Mouse (Mus musculus) Patski (cell line): ENCODE measurements around the gene Mettl26. TPM values are rescaled to one million over a fixed set of nuclear protein-coding genes. Genes with fewer than 3 reads are reported as not detected.

Source experiments
- ATAC-seq: fragments of 100-300 bp; one replicate; pipeline ENCODE4 v1.8.0; 2021
- CTCF ChIA-PET: fragments of 350-600 bp; sonication (Branson Sonifier 250); formaldehyde crosslinking; loops from one replicate; lab custom pipeline; 2022; ENCODE audit warnings: inconsistent platforms; lab: Charles Lee
- POLR2A ChIA-PET: fragments of 350-600 bp; sonication (Branson Sonifier 250); formaldehyde crosslinking; loops from one replicate; lab custom pipeline; 2022; ENCODE audit warnings: antibody characterized with exemption, inconsistent platforms; lab: Charles Lee
- DNase-seq: peaks from one replicate; pipeline ENCODE4 v3.0.0-alpha.2; 2011; ENCODE audit warnings: low read depth, low spot score
- H3K27me3 ChIP-seq: fragments of 371-371 bp; one replicate; pipeline ENCODE4 v1.5.1; 2021
- CTCF ChIP-seq: fragments of 100-300 bp; IDR thresholded peaks from one replicate; pipeline ENCODE4 v1.5.1; 2021
- in situ Hi-C: fragments of 300-500 bp; cut with MboI; formaldehyde crosslinking; loops from 3 replicates; pipeline ENCODE4 v1.11.1; 2018; ENCODE audit warnings: low pct_unique_long_range_greater_than_20kb, mixed read lengths
- polyA plus RNA-seq: library from polyadenylated mRNA; unstranded; gene quantifications from one replicate; pipeline ENCODE4 v1.2.3, GENCODE M21; 2021

Gene Mettl26
- polyA plus RNA-seq, 1 experiment from 2014 or later, result 81.4 TPM

DNA sequence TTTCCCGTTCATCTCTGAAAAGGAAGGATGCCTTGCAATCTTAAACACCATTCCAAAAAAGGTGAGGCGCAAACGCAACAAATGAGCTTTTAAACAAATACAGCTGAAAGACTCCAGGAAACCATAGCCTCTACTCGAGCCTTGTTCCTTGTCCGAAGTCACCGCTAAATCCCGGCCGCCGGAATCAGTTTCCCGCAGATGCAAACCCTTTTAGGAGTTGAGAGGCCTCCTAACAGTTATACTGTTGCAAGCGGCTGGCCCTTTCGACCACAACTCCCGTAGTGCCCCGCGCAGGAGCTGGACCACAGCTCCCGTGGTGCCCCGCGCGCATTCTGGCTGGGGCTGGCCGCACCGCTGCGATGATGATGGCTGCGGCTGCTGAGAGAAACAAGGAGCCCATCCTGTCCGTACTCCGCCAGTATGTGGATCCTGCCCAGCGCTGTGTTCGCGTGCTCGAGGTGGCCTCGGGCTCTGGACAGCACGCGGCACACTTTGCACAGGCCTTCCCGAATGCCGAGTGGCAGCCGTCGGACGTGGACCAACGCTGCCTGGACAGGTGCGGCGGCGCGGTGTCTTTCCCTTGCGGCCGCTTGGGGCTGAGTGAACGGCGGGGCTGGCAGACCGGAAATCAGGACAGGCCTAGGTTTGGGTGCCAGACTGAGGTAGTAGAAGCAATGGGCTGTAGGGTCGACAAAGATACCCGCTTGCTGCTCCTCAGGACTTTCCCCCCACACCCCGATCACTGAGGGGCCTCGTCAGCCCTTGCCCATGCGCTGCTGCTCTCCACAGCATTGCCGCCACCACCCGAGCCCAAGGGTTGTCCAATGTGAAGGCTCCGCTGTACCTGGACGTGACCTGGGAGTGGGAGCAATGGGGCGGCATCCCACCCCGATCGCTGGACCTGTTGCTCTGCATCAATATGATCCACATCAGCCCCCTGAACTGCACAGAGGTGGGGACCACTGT is 580 bp downstream of the Mettl26 start:
- in situ Hi-C loops, result no loop called here
- no peak for TF ChIP-seq CTCF
- peak; percentile 78 for ATAC-seq

DNA sequence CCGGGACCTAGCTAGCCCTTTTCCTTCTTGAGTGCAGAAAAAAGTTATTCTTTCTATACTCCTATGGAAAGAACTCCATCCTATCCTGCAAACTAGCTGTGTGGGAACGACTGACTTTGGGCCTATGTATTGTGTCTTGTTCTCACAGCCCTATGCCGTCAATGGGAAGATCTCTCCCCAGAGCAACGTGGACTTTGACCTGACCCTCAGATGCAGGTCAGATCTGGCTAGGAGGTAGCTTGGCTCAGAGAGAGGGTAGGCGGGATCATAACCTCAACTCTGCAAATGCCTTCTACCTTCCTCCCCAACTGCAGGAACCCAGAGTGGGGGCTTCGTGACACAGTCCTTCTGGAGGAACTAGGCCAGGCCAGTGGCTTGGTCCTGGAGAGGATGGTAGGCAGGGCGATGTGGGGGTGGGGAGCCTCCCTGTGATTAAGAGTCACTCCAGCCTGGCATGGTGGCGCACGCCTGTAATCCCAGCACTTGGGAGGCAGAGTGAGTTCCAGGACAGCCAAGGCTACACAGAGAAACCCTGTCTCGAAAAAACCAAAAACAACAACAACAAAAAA is 1.6 kb downstream of the Mettl26 start:
- no peak for TF ChIP-seq CTCF
- no peaks in the 10 kb centered on the region for H3K27me3 ChIP-seq
- CTCF ChIA-PET, result no interaction called here
- in situ Hi-C loops, result no loop called here
- ATAC-seq (no peak), DNase-seq (no peak)
- POLR2A ChIA-PET, result interaction anchor here (1.4 to 1.5 kb wide), 2 partner anchors 8 to 14 kb away, joined by 4 to 8 read pairs; partner anchors contain the start of gene Mcrip2

More for the DNA sequence above, 580 bp downstream of the Mettl26 start:
- no peak for DNase-seq
- POLR2A ChIA-PET, result interaction anchor here (0.9 to 1.7 kb wide), 5 partner anchors 13 to 47 kb away, joined by 3 to 5 read pairs (median 4); partner anchors contain the start of genes Jmjd8 and Wdr90
- H3K27me3 ChIP-seq, result no peaks in the 10 kb centered on the region
- CTCF ChIA-PET, result interaction anchor here (1.1 kb wide), 1 partner anchor 13 kb away, joined by 4 read pairs; no protein-coding TSS in a partner anchor

DNA sequence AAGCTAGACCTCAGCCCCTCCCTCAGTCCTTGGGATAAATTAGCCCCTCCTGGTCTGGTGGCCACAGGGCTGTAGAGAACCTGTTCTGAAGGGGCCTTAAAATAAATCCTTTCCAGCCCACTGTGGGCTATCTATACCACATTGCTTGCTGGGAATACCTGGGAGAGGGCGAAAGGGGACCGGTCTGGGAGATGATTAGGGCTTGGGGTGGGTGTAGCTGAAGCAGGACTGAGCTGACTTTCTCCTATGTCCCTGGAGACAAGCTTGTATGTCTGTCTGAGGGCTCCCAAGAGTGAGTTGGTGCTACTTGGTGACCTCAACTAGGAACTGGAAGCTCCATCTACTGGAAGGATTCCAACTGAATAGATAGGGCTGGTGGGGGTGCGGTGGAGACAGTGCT is 2.2 kb downstream of the Mettl26 start:
- in situ Hi-C loops, result no loop called here
- ChIA-PET CTCF (no interaction called here), POLR2A (interaction anchor here (1.4 kb wide), 1 partner anchor 9 kb away, joined by 8 read pairs; the partner anchor contains the start of gene Mcrip2)
- no peak for TF ChIP-seq CTCF
- ATAC-seq (no peak), DNase-seq (no peak)
- H3K27me3 ChIP-seq, result no peaks in the 10 kb centered on the region

DNA sequence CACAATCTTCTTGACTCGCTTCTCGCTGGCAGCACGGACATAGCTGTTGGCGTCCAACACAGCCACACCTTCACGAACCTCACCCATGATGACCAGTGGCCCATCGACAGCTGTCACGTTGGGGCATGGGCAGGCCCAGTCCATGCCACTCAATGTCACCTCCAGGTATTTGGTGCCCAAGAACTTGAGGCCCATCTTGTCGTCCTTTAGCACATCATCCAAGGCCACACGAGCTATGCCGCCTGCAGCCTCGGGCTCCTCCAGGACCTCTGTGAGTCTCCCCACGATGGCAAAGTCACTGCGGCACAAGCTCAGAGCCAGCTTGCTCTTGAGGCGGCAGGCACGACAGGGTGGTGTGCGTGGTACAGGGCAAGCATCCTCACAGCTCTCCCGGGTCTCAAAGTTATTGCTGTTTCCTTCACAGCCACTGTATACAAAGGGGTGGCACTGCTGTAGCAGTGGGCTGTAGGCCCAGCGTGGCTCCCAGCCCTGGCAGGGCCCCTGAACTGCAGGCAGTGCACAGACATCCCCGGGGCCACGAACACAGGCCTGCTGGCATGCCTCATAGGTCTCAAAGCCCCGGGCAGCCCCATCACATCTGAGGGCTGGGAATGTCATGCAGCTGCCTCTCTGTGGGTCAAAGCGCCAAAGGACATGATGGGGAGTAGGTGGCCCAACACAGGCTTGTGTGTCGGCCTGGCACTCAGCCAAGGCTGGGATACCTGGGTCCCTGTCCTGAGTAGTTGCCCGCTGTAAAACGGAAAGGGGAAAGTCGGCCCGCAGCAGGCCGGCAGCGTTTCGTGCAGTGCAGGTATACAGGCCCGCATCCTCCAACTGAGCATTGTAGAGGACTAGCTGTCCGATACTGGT is 3.1 kb downstream of the Mettl26 start:
- DNase-seq (no peak), ATAC-seq (no peak)
- H3K27me3 ChIP-seq, result no peaks in the 10 kb centered on the region
- in situ Hi-C loops, result no loop called here
- CTCF ChIA-PET, result no interaction called here
- TF ChIP-seq CTCF, result no peak
- POLR2A ChIA-PET, result interaction anchor here (1.4 kb wide), 1 partner anchor 10 kb away, joined by 8 read pairs; the partner anchor contains the start of gene Mcrip2

DNA sequence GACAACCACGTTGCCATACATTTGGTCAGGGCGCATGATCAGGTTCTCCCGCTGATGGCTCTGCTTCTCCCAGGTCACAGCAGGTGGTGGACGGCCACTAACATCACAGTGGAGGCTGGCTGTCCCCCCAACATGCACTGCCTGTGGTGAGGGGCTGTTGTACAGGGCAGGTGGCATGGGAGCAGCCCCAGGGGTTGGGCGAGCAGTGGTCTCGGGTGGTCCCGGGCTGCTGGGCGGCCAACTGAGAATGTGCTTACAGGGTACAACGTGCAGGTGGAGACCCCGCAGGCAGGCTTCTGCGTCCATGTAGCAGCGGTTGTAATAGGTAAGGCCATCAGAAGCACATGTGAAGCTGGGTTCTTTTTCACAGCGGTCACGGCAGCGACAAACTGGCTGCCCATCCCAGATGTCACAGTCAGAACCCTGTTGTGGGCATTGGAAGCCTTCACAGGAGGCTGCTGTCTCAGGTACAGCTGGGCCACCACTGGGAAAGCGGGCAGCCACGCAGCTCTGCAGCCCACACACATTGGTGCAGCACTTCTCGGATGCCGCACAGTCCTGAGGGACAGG is 3.8 kb downstream of the Mettl26 start:
- DNase-seq (no peak), ATAC-seq (no peak)
- no peak for TF ChIP-seq CTCF
- CTCF ChIA-PET, result interaction anchor here (1.2 kb wide), 2 partner anchors 10 to 139 kb away, joined by 3 to 4 read pairs; partner anchors contain the start of gene Mcrip2
- in situ Hi-C loops, result no loop called here
- H3K27me3 ChIP-seq, result no peaks in the 10 kb centered on the region
- POLR2A ChIA-PET, result interaction anchor here (1.4 kb wide), 1 partner anchor 10 kb away, joined by 3 read pairs; the partner anchor contains the start of gene Mcrip2

DNA sequence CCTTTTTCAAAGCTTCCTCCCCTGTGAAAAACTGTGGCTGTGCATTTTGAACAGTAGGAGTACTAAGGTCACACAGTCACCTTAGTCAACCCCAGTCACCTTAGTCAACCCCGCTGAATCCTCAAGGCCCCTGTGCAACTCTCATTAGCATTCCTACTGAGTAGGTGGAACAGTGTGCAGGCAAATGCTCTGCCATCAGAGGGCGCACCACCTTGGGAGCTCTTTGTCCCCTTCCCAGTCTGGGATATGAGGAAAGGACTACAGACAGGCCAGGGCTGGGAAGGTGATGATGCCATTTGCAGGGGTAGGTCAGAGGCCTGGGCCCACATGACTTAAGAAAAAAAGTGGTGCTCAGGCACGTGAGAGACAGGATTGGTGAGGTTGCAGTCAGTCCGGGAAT is 4.4 kb downstream of the Mettl26 start:
- in situ Hi-C loops, result no loop called here
- ChIA-PET POLR2A (interaction anchor here (1.4 kb wide), 1 partner anchor 11 kb away, joined by 3 read pairs; the partner anchor contains the start of gene Mcrip2), CTCF (interaction anchor here (0.7 to 1.2 kb wide), 4 partner anchors 11 to 138 kb away, joined by 3 to 4 read pairs (median 3); partner anchors contain the start of gene Mcrip2)
- no peaks in the 10 kb centered on the region for H3K27me3 ChIP-seq
- ATAC-seq (no peak), DNase-seq (no peak)
- TF ChIP-seq CTCF, result no peak

DNA sequence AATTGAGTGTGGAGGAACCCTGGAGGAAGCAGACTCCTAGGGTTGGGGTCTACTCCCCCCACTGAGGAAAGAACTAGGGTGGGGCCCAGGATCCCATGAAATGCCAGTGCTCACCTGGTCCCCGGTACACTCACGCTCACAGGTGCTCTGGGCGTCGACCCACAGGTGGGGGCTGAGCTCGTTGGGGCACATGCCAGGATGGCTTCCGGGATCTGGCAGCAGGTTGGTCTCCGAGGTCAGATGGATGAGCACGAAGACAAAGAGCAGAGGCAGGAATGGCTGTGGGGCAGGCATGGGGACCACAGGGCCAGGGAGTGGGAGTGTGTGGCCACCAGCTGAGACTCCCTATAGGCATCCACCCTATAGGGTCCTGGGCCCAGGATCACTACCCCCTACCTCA is 4.9 kb downstream of the Mettl26 start:
- in situ Hi-C loops, result no loop called here
- H3K27me3 ChIP-seq, result no peaks in the 10 kb centered on the region
- TF ChIP-seq CTCF, result no peak
- DNase-seq (no peak), ATAC-seq (no peak)
- ChIA-PET CTCF (interaction anchor here (0.7 to 1.2 kb wide), 4 partner anchors 11 to 137 kb away, joined by 3 to 4 read pairs (median 3); partner anchors contain the start of gene Mcrip2), POLR2A (interaction anchor here (1.4 kb wide), 1 partner anchor 11 kb away, joined by 3 read pairs; the partner anchor contains the start of gene Mcrip2)

DNA sequence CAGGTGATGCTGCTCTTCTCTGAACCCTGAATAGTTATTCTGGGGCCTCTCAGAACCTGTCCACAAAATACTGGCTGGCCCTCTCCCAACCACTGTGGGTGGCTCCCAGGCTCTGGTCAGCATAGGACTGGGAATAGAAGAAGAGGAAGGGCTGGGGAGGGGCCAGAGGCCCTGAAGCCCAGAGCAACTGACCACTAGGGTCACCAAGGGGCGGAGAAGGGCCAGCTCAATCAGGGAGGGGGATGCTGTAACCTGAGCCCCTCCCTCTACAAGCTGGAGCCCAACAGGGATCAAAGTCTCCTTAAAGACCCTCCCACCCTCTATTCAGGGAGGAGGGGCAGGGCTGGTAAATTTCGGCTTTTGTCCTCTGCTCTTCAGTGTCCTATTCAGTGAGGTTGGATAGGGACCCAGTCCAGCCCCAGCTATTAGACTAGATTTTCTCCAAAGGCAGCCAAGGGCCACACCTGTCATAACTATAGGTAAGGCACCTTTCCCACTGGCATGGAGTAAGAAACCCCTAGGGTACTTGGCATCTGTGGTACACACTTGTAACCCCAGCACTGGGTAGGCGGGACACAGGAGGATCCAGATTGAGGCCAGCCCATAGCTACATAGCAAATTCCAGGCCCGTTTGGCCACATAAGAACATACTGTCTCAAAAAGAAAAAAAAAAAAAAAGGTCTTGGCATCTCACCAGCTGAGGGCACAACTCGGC is 5.5 kb downstream of the Mettl26 start, which contains the start of gene Wfikkn1:
Gene Wfikkn1, minus strand, starts transcription at position 663 of the 715 bp plus-strand sequence.
- no peak for DNase-seq

More for the DNA sequence above, 5.5 kb downstream of the Mettl26 start, which contains the start of gene Wfikkn1:
- no peaks in the 10 kb centered on the region for H3K27me3 ChIP-seq
- POLR2A ChIA-PET, result interaction anchor here (1.4 kb wide), 1 partner anchor 12 kb away, joined by 3 read pairs; the partner anchor contains the start of gene Mcrip2
- no peak for ATAC-seq
- no peak for TF ChIP-seq CTCF
- CTCF ChIA-PET, result interaction anchor here (1.2 kb wide), 1 partner anchor 45 kb away, joined by 3 read pairs; no protein-coding TSS in a partner anchor
- in situ Hi-C loops, result no loop called here
